In the genomic region with DNA sequence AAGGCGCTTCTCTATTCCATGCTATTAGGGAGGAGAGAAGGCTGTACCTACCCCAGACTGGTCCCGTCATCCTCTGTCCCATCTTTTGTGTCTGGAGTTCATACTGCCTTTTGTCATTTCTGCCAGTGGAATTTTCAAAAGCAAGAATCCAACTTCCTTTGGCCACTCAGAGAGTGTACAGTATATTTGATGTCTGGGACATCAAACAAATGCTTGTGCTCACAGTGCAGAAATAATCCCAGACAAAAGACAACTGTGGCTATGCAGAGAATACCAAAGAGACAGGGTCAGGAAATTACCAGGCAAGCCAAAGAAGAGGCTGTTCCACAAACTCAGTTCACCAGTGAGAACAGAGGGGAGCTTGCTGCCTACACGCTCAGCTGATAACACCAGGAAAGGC, we compare ENCODE assay signal across 12 mouse cellular contexts.
A peak's percentile ranks its signal among the peaks of the same experiment; 100 is the strongest.
DNase-seq lines count a peak whose midpoint lies in the region; ATAC-seq lines count a peak whose summit lies in the region.
"Had no signal": no experiment of that assay in that cellular context is flagged by ENCODE, and none has a peak within 500 bp of the region (broad histone marks: within the 10 kb centered on the region; RNA-seq: fewer than 3 reads in every experiment).

No protein-coding gene starts in this region.

- no peak overlapping the region for H3K4me3 ChIP-seq in heart, embryonic 13.5 days
- H3K4me3 ChIP-seq in embryonic facial prominence, embryonic 10.5 days, result peak overlapping the region; percentile 43
- no peak overlapping the region for H3K4me3 ChIP-seq in hindbrain, embryonic 12.5 days
- no peak overlapping the region for H3K4me3 ChIP-seq in midbrain, embryonic 14.5 days (replicated peaks; ENCODE audit: low read depth, low read length)
- H3K4me3 ChIP-seq: stomach, embryonic 15.5 days had no signal

- no peaks in the 10 kb centered on the region for H3K36me3 ChIP-seq in heart, embryonic 13.5 days
- no peaks in the 10 kb centered on the region for H3K36me3 ChIP-seq in embryonic facial prominence, embryonic 10.5 days (replicated peaks)
- no peaks in the 10 kb centered on the region for H3K36me3 ChIP-seq in hindbrain, embryonic 12.5 days
- no peaks in the 10 kb centered on the region for H3K36me3 ChIP-seq in midbrain, embryonic 14.5 days (ENCODE audit: control insufficient read depth, insufficient read depth, low read length)
- H3K36me3 ChIP-seq: stomach, embryonic 15.5 days had no signal

- no peaks in the 10 kb centered on the region for H3K9me3 ChIP-seq in heart, embryonic 13.5 days
- no peaks in the 10 kb centered on the region for H3K9me3 ChIP-seq in embryonic facial prominence, embryonic 10.5 days
- H3K9me3 ChIP-seq in hindbrain, embryonic 12.5 days (replicated peaks), result no peaks in the 10 kb centered on the region
- H3K9me3 ChIP-seq in midbrain, embryonic 14.5 days (ENCODE audit: control insufficient read depth, low read length), result no peaks in the 10 kb centered on the region
- H3K9me3 ChIP-seq: stomach, embryonic 15.5 days had no signal

- H3K4me2 ChIP-seq in heart, embryonic 13.5 days, result peak overlapping the region; percentile 76
- peak overlapping the region; percentile 48 for H3K4me2 ChIP-seq in hindbrain, embryonic 12.5 days (replicated peaks)
- peak overlapping the region; percentile 60 for H3K4me2 ChIP-seq in midbrain, embryonic 14.5 days (ENCODE audit: low read length)

- no peak for DNase-seq in heart, adult 11 months
- DNase-seq in embryonic facial prominence, embryonic 10.5 days (ENCODE audit: low spot score), result no peak
- no peak for DNase-seq in midbrain, embryonic 14.5 days
- no peak for DNase-seq in right cerebral cortex, postnatal 10 days (ENCODE audit: low spot score in 2 of 2)
- DNase-seq in frontal cortex, postnatal 36 days (ENCODE audit: low spot score in 2 of 2), result no peak
- DNase-seq in thymus, postnatal 25 days, result no peak
- DNase-seq: gastrocnemius, postnatal 36 days; kidney, adult 11 months; liver had no signal

- 56% methylated on average over 3 of the region's 3 CpGs for WGBS in heart, embryonic 13.5 days
- 41% methylated on average over 3 of the region's 3 CpGs for WGBS in embryonic facial prominence, embryonic 10.5 days
- WGBS in hindbrain, embryonic 12.5 days, result 32% methylated on average over 3 of the region's 3 CpGs
- WGBS in midbrain, embryonic 14.5 days, result 14% methylated on average over 3 of the region's 3 CpGs

- no peak for ATAC-seq in heart, embryonic 13.5 days (ENCODE audit: extremely low read depth, insufficient number of reproducible peaks, low FRiP score, low TSS enrichment)
- peak; percentile 33 for ATAC-seq in hindbrain, embryonic 12.5 days (ENCODE audit: low FRiP score)
- peak; percentile 11; the same call in 1 of the 2 replicates for ATAC-seq in midbrain, embryonic 14.5 days (ENCODE audit: low FRiP score, low TSS enrichment)

- no peak overlapping the region for H3K27ac ChIP-seq in heart, embryonic 13.5 days (replicated peaks)
- peak overlapping the region; percentile 74 for H3K27ac ChIP-seq in embryonic facial prominence, embryonic 10.5 days (replicated peaks)
- H3K27ac ChIP-seq in hindbrain, embryonic 12.5 days, result peak overlapping the region; percentile 82
- H3K27ac ChIP-seq in midbrain, embryonic 14.5 days (replicated peaks; ENCODE audit: low read depth, low read length), result peak overlapping the region; percentile 78
- H3K27ac ChIP-seq: stomach, embryonic 15.5 days had no signal

- peaks cover 57% of the 10 kb centered on the region for H3K27me3 ChIP-seq in heart, embryonic 13.5 days (replicated peaks)
- H3K27me3 ChIP-seq in embryonic facial prominence, embryonic 10.5 days (replicated peaks; ENCODE audit: low read depth, poor library complexity, severe bottlenecking), result peaks cover 63% of the 10 kb centered on the region
- H3K27me3 ChIP-seq in hindbrain, embryonic 12.5 days, result peaks cover 14% of the 10 kb centered on the region
- no peaks in the 10 kb centered on the region for H3K27me3 ChIP-seq in midbrain, embryonic 14.5 days (ENCODE audit: control insufficient read depth, insufficient read depth, low read length)

- no peak overlapping the region for H3K9ac ChIP-seq in heart, embryonic 13.5 days
- H3K9ac ChIP-seq in hindbrain, embryonic 12.5 days, result no peak overlapping the region
- no peak overlapping the region for H3K9ac ChIP-seq in midbrain, embryonic 14.5 days (replicated peaks; ENCODE audit: low read length)
- H3K9ac ChIP-seq: stomach, embryonic 15.5 days had no signal

- peaks cover 16% of the 10 kb centered on the region for H3K4me1 ChIP-seq in heart, embryonic 13.5 days
- H3K4me1 ChIP-seq in embryonic facial prominence, embryonic 10.5 days, result peaks cover 40% of the 10 kb centered on the region
- H3K4me1 ChIP-seq in hindbrain, embryonic 12.5 days, result peaks cover 37% of the 10 kb centered on the region
- peaks cover 26% of the 10 kb centered on the region for H3K4me1 ChIP-seq in midbrain, embryonic 14.5 days (ENCODE audit: control insufficient read depth, insufficient read depth, low read length)
